Mouse (Mus musculus): ENCODE data around the gene Tecpr1.

Gene Tecpr1

DNA sequence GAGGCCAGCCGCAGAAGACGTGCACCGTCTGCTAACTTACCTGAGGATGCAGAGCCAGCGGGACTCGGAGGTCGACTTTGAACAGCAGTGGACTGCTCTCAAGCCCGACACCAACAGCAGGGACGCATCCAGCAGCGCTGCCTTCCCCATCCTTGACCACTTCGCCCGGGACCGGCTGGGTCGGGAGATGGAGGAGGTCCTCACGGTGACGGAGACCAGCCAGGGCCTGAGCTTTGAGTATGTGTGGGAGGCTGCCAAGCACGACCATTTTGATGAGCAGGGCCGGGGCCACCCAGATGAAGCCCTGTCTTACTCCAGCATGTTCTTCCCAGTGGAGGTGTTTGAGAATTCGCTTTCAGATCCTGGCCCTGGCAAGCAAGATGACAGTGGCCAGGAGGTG lies 49.8 kb downstream of the Tecpr1 start:
- in situ Hi-C loops (cut with MboI, MseI) = no loop called here

GRCm38 (mm10) chr5:144169275-144169975 lies 54.0 kb downstream of the Tecpr1 start:
- in situ Hi-C loops (cut with MboI, MseI) = no loop called here

GRCm38 (mm10) chr5:144165756-144166155 lies 57.7 kb downstream of the Tecpr1 start:
- in situ Hi-C loops (cut with MboI, MseI) = no loop called here

- in situ Hi-C loops (cut with MboI, MseI) = loop anchor here (5.0 kb wide), 1 partner anchor 66 kb away; no protein-coding TSS in a partner anchor
Measured at GRCm38 (mm10) chr5:144162813-144163517, 60.5 kb downstream of the Tecpr1 start.

DNA sequence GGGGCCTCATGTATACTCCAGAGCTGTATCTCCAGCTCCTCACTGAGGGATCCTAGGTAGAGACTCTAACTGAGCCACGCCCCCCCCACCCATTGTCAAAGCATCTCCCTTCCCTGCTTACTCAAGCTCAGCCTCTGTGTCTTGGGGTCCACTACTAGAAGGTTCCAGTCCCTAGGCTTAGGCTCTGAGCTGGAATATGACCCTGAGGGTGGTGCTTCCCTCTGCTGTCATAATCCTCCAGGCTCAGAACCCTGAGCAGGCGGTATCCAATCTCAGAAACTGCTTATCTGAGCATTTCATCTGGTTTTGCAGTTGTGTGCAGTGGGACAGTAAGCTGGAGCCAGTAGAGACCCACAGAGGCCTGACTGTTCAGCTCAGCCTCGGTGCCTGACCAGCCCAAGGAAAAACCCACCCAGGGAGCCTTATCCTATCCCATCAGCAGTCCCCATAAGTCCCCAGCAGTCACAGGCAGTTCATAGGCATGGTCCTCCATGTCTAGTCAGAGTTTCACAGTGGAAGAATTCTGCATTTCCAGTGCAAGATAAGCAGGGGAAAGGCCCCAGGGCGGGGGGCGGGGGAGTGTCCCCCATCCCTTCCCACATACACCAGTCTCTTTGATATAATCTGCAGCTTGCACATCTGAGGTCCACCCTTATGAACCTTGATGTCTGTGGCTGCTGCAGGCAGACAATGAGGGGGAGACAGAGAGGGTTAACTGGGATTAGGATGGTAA lies 61.2 kb downstream of the Tecpr1 start:
- in situ Hi-C loops (cut with MboI, MseI) = loop anchor here (5.0 kb wide), 1 partner anchor 65 kb away; no protein-coding TSS in a partner anchor

- in situ Hi-C loops (cut with MboI, MseI) = loop anchor here (5.0 kb wide), 1 partner anchor 107 kb away; no protein-coding TSS in a partner anchor
Measured at GRCm38 (mm10) chr5:144159137-144159536, 64.3 kb downstream of the Tecpr1 start.

- in situ Hi-C loops (cut with MboI, MseI) = loop anchor here (5.0 kb wide), 1 partner anchor 106 kb away; no protein-coding TSS in a partner anchor
Measured at GRCm38 (mm10) chr5:144158604-144159003, 64.8 kb downstream of the Tecpr1 start.

- in situ Hi-C loops (cut with MboI, MseI) = no loop called here
Measured at GRCm38 (mm10) chr5:144154528-144154927, 68.9 kb downstream of the Tecpr1 start.

- in situ Hi-C loops (cut with MboI, MseI) = no loop called here
Measured at GRCm38 (mm10) chr5:144151270-144151669, 72.1 kb downstream of the Tecpr1 start.

DNA sequence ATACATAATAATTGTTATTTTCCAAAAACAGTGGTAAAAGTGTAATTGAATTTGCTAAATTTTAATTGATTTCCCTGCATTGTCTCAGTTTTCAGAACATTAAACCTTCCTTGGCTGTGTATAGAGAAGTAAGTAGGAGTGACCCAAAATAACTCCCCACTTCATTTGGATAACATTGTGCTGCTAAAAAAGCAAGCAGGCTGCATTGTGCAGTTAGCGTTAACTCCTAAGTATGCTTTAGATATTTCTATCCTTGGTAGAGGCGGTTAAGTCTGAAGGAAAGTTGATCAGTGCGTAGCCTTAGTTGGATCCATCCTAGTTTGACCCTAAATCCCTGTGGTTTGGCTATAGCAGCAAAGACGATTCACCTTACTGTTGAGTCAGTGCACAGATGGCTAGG lies 73.9 kb downstream of the Tecpr1 start:
- in situ Hi-C loops (cut with MboI, MseI) = no loop called here

DNA sequence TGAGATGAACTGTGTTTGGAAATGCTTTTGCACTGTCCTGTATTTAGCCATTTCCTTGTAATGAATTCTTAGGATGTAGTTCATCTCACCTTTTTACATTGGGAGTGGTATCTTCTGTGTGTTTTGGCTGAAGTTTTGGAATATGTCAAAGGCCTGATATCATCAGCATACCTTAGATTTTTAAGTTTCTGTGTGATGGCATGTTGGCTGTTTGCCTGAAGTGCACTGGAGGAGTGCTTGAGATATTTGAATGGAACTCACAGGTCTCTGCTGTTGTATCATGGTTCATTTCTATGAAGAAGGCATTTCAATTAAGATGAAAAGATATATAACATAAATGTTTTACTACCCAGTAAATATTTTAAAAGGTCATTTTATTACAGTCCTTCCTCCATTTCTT lies 76.5 kb downstream of the Tecpr1 start:
- in situ Hi-C loops (cut with MboI, MseI) = no loop called here

Data from regulatory T cell (primary cell).